Mouse (Mus musculus): ENCODE measurements around the gene Phlpp1.

DNA sequence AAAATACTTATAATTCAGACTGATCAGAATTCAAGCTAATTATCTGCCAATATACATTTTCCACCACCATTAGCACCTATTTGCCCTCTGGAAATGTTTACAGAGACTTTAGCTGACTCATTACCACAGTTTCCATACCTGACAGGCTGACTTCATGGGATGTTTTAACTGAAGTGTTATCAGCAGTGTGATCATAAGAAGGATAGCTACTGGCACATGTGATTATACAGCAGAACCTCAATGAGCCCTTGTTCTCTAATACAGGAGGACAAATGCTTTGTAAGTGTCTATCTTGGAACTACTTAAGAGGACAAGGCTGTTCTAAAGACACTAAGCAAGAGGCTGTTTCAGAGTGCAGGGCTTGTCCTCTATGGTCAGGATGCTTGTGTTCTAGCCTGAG, 15.9 kb downstream of the Phlpp1 start:
- TF ChIP-seq CTCF (IDR thresholded peaks at IDR 0.05; ENCODE audit: low read depth, low read length) (no peak), POLR2A (IDR thresholded peaks at IDR 0.05; ENCODE audit: borderline replicate concordance, low read depth, low read length) (no peak)

Data from bone marrow macrophage, adult 2 months (primary cell).